Mouse (Mus musculus): ENCODE data around the gene Tbc1d22a. TPM values are rescaled to one million over a fixed set of nuclear protein-coding genes. Genes with fewer than 3 reads are reported as not detected.

Tbc1d22a gene
- polyA plus RNA-seq, 1 experiment = not detected

- TF ChIP-seq POLR2A (IDR thresholded peaks at IDR 0.05; ENCODE audit: insufficient read depth, low read depth, low read length) (no peak), CTCF (IDR thresholded peaks at IDR 0.05; ENCODE audit: insufficient read depth, low read depth, low read length) (no peak)
- Histone ChIP-seq H3K27ac (ENCODE audit: insufficient read depth, low read depth, low read length) (no peak overlapping the region), H3K4me3 (ENCODE audit: insufficient read depth, low read depth, low read length) (no peak overlapping the region), H3K4me1 (ENCODE audit: control insufficient read depth, insufficient read depth, low read length) (peaks cover 17% of the 10 kb centered on the region)
- WGBS = 86% methylated on average over 4 of the region's 4 CpGs
Observed at GRCm38 (mm10) chr15:86363841-86364295, 149.6 kb downstream of the Tbc1d22a start.

- no peak for TF ChIP-seq POLR2A (IDR thresholded peaks at IDR 0.05; ENCODE audit: insufficient read depth, low read depth, low read length)
- TF ChIP-seq CTCF (IDR thresholded peaks at IDR 0.05; ENCODE audit: insufficient read depth, low read depth, low read length) = no peak
- no peak overlapping the region for H3K27ac ChIP-seq (ENCODE audit: insufficient read depth, low read depth, low read length)
- H3K4me3 ChIP-seq (ENCODE audit: insufficient read depth, low read depth, low read length) = no peak overlapping the region
- 81% methylated on average over 10 of the region's 10 CpGs for WGBS
- H3K4me1 ChIP-seq (ENCODE audit: control insufficient read depth, insufficient read depth, low read length) = peaks cover 17% of the 10 kb centered on the region
Observed at GRCm38 (mm10) chr15:86364948-86365658, 150.8 kb downstream of the Tbc1d22a start.

DNA sequence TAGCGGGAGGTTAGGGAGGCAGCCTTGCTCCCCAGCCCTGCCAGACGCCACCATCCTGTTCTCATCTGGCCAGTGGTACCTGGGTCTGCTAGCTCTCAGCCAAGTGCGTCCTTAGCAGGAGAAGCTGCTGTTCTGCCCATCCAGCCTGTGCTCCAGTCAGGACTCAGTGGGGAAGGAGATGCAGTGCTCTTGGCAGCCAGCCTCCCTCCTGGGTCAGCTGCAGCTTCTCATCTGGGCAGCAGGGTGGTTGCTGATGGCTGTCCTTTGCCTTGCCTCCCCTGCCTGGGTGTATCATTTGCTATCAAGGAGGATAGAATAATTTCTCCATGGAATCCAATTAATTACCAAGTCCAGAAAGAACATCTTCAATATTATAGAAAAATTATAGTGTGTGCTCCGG lies 152.5 kb downstream of the Tbc1d22a start:
- no peak overlapping the region for H3K27ac ChIP-seq (ENCODE audit: insufficient read depth, low read depth, low read length)
- H3K4me1 ChIP-seq (ENCODE audit: control insufficient read depth, insufficient read depth, low read length) = peaks cover 17% of the 10 kb centered on the region
- no peak overlapping the region for H3K4me3 ChIP-seq (ENCODE audit: insufficient read depth, low read depth, low read length)
- TF ChIP-seq POLR2A (IDR thresholded peaks at IDR 0.05; ENCODE audit: insufficient read depth, low read depth, low read length) (no peak), CTCF (IDR thresholded peaks at IDR 0.05; ENCODE audit: insufficient read depth, low read depth, low read length) (no peak)
- WGBS = 76% methylated on average over 4 of the region's 4 CpGs

- Histone ChIP-seq H3K4me3 (ENCODE audit: insufficient read depth, low read depth, low read length) (no peak overlapping the region), H3K4me1 (ENCODE audit: control insufficient read depth, insufficient read depth, low read length) (peaks cover 16% of the 10 kb centered on the region), H3K27ac (ENCODE audit: insufficient read depth, low read depth, low read length) (no peak overlapping the region)
- no peak for TF ChIP-seq POLR2A (IDR thresholded peaks at IDR 0.05; ENCODE audit: insufficient read depth, low read depth, low read length)
- no peak for TF ChIP-seq CTCF (IDR thresholded peaks at IDR 0.05; ENCODE audit: insufficient read depth, low read depth, low read length)
- 74% methylated on average over 8 of the region's 8 CpGs for WGBS
Observed at GRCm38 (mm10) chr15:86367247-86367646, 153.0 kb downstream of the Tbc1d22a start.

DNA sequence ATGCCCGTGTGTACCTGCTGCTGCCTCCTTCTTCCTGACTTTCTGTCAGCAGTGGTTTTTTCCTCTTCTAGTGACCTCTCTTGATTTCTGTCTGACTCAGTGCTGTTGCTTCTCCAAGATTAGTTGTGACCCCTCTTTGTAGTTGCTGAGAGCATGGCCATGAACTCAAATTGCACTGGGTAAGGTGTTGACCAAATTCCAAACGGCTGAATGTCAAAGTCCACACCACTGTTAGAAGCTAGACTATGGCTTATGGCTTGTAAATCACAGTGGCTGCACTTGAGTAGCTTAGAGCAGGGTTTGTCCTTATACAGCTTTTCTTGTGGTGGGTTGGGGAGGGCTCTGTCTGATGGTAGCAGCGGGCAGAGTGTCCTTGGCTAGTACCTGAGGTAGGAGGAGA lies 156.6 kb downstream of the Tbc1d22a start:
- whole genome bisulfite sequencing = 93% methylated on average over 3 of the region's 3 CpGs
- no peak overlapping the region for H3K27ac ChIP-seq (ENCODE audit: insufficient read depth, low read depth, low read length)
- peaks cover 3% of the 10 kb centered on the region; the same call in 1 of the 2 replicates for H3K4me1 ChIP-seq (ENCODE audit: control insufficient read depth, insufficient read depth, low read length)
- H3K4me3 ChIP-seq (ENCODE audit: insufficient read depth, low read depth, low read length) = no peak overlapping the region
- TF ChIP-seq CTCF (IDR thresholded peaks at IDR 0.05; ENCODE audit: insufficient read depth, low read depth, low read length) (no peak), POLR2A (IDR thresholded peaks at IDR 0.05; ENCODE audit: insufficient read depth, low read depth, low read length) (no peak)

- no peak for TF ChIP-seq CTCF (IDR thresholded peaks at IDR 0.05; ENCODE audit: insufficient read depth, low read depth, low read length)
- TF ChIP-seq POLR2A (IDR thresholded peaks at IDR 0.05; ENCODE audit: insufficient read depth, low read depth, low read length) = no peak
- WGBS = 93% methylated on average over 3 of the region's 3 CpGs
- no peak overlapping the region for H3K4me3 ChIP-seq (ENCODE audit: insufficient read depth, low read depth, low read length)
Observed at GRCm38 (mm10) chr15:86375262-86375661, 161.0 kb downstream of the Tbc1d22a start.

DNA sequence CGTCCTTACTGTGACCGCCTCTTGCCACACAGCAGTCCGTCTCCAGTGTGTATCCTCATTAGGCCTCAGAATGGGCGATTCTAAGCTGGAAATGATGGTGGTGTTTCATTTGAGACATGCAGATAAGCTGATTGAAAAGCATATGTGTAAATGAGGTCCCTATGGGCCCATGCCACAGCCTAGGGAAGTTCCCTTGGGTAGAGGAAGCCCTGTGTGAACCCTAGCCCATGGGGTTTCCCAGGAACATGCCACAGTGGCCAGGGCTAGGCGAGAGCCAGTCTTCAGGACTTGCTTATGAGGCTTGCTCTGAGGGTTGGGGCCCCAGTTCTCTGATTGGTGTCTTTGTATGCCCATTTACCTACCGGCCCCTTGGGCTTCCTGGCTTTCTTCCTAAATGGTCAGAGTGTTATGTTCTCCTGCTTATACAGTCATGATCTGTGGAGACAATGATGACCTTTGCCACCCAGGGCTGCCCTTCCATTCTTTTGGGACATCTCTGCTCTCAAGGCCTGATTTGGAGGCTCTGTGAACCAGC lies 161.7 kb downstream of the Tbc1d22a start:
- no peak overlapping the region for H3K4me3 ChIP-seq (ENCODE audit: insufficient read depth, low read depth, low read length)

More at GRCm38 (mm10) chr15:86375262-86375661, 161.0 kb downstream of the Tbc1d22a start:
- 0 out of 2 replicates have a peak, but pooled peaks cover 3% of the 10 kb centered on the region for H3K4me1 ChIP-seq (ENCODE audit: control insufficient read depth, insufficient read depth, low read length)
- no peak overlapping the region for H3K27ac ChIP-seq (ENCODE audit: insufficient read depth, low read depth, low read length)

GRCm38 (mm10) chr15:86383278-86383677 lies 169.0 kb downstream of the Tbc1d22a start:
- H3K4me3 ChIP-seq (ENCODE audit: insufficient read depth, low read depth, low read length) = no peak overlapping the region
- 72% methylated on average over 5 of the region's 5 CpGs for WGBS
- H3K4me1 ChIP-seq (ENCODE audit: control insufficient read depth, insufficient read depth, low read length) = peaks cover 9% of the 10 kb centered on the region
- H3K27ac ChIP-seq (ENCODE audit: insufficient read depth, low read depth, low read length) = no peak overlapping the region
- TF ChIP-seq POLR2A (IDR thresholded peaks at IDR 0.05; ENCODE audit: insufficient read depth, low read depth, low read length) (no peak), CTCF (IDR thresholded peaks at IDR 0.05; ENCODE audit: insufficient read depth, low read depth, low read length) (no peak)

More for the DNA sequence above, 161.7 kb downstream of the Tbc1d22a start:
- 92% methylated on average over 6 of the region's 6 CpGs for WGBS
- H3K27ac ChIP-seq (ENCODE audit: insufficient read depth, low read depth, low read length) = no peak overlapping the region
- 0 out of 2 replicates have a peak, but pooled peaks cover 3% of the 10 kb centered on the region for H3K4me1 ChIP-seq (ENCODE audit: control insufficient read depth, insufficient read depth, low read length)
- TF ChIP-seq POLR2A (IDR thresholded peaks at IDR 0.05; ENCODE audit: insufficient read depth, low read depth, low read length) (no peak), CTCF (IDR thresholded peaks at IDR 0.05; ENCODE audit: insufficient read depth, low read depth, low read length) (no peak)

DNA sequence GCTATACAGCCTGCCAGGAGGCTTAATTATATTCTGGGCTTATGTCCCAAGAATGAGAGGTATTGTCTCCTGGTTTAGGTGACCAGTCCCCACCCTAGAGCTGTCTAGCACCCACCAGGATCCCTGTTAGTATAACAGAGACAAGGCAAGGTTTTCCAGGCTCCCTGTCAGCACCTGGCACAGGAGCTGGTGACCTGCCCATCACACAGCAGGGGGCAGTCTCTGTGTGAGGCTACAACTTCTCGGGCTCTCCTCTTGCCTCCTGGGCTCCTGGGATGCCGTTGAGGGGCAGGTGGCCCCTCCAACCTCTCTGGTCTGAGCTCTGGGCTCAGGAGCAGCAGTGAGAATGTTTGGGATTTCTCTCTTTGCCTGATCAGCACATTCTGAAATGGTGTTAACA lies 171.2 kb downstream of the Tbc1d22a start:
- no peak for TF ChIP-seq POLR2A (IDR thresholded peaks at IDR 0.05; ENCODE audit: insufficient read depth, low read depth, low read length)
- TF ChIP-seq CTCF (IDR thresholded peaks at IDR 0.05; ENCODE audit: insufficient read depth, low read depth, low read length) = no peak
- peaks cover 9% of the 10 kb centered on the region for H3K4me1 ChIP-seq (ENCODE audit: control insufficient read depth, insufficient read depth, low read length)
- H3K27ac ChIP-seq (ENCODE audit: insufficient read depth, low read depth, low read length) = no peak overlapping the region
- 76% methylated on average over 2 of the region's 2 CpGs for WGBS
- H3K4me3 ChIP-seq (ENCODE audit: insufficient read depth, low read depth, low read length) = no peak overlapping the region

Data from olfactory bulb, adult 2 months (tissue).